ENCODE assay signal across 11 mouse cellular contexts in the genomic region with DNA sequence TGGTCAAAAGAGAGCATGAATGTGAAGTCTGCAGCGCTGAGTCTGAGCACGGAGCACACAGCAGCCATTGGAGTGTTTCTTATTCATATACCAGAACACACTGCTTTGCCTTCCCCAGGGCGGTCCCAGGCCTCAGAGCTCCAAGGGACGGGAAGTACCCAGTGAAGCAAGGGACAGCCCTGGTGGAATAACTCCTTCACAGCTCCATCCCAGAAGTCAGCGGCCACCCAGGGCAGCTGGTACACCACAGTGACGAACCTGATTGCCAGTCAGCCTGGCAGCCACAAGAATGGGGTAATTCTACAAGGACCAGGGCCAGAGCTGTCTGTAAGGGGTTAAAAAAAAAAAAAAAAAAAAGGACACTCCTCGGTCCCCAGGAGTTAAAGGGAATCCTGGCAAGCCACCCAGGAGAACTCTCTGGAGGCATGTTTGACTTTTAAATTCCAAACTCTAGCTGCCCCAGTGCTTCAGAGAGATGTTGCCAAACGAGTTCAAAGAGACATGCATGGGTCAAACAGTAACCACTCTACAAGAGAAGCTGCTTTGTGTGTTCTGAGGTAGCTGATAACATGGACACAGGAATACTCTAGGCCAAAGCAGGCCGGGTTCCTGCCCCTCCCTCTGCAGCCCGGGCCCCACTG. TPM values are rescaled to one million over a fixed set of nuclear protein-coding genes. Genes with fewer than 3 reads are reported as not detected.
DNase-seq lines count a peak whose midpoint lies in the region; ATAC-seq and TF ChIP-seq lines count a peak whose summit lies in the region.
"Had no signal": no experiment of that assay in that cellular context is flagged by ENCODE, and none has a peak within 500 bp of the region (broad histone marks: within the 10 kb centered on the region; RNA-seq: fewer than 3 reads in every experiment).

No protein-coding gene starts in this region.

- H3K36me3 ChIP-seq in heart, embryonic 14.5 days (ENCODE audit: control insufficient read depth, insufficient read depth, low read length) = no peaks in the 10 kb centered on the region
- no peaks in the 10 kb centered on the region for H3K36me3 ChIP-seq in kidney, postnatal 0 days (ENCODE audit: insufficient read depth, low read length)
- H3K36me3 ChIP-seq in lung, postnatal 0 days (ENCODE audit: insufficient read depth, low read length) = no peaks in the 10 kb centered on the region

- TF ChIP-seq CTCF in kidney, postnatal 0 days (IDR thresholded peaks at IDR 0.05; ENCODE audit: low read depth) = no peak
- TF ChIP-seq CTCF in lung, postnatal 0 days (IDR thresholded peaks at IDR 0.05) = no peak

- TF ChIP-seq EP300 in lung, postnatal 0 days (IDR thresholded peaks at IDR 0.05) = peak; percentile 91

- H3K4me1 ChIP-seq in heart, embryonic 14.5 days (ENCODE audit: control insufficient read depth in 2 of 2, insufficient read depth in 2 of 2, low read length in 2 of 2) = peaks cover 27 to 37% of the 10 kb centered on the region in 2 experiments
- peaks cover 47% of the 10 kb centered on the region for H3K4me1 ChIP-seq in kidney, postnatal 0 days (replicated peaks; ENCODE audit: insufficient read depth, low read length)
- peaks cover 50% of the 10 kb centered on the region for H3K4me1 ChIP-seq in lung, postnatal 0 days (ENCODE audit: insufficient read depth, low read depth, low read length)
- H3K4me1 ChIP-seq: forebrain, embryonic 13.5 days had no signal

- H3K9me3 ChIP-seq in heart, embryonic 14.5 days (ENCODE audit: control insufficient read depth, low read length) = no peaks in the 10 kb centered on the region
- H3K9me3 ChIP-seq in kidney, postnatal 0 days (replicated peaks; ENCODE audit: low read length) = no peaks in the 10 kb centered on the region
- no peaks in the 10 kb centered on the region for H3K9me3 ChIP-seq in lung, postnatal 0 days (ENCODE audit: low read length)
- H3K9me3 ChIP-seq: forebrain, embryonic 13.5 days had no signal

- DNase-seq in adrenal gland, postnatal 14 days = peak; percentile 57
- no peak for DNase-seq in adrenal gland, adult 8-10 months
- DNase-seq in kidney, postnatal 0 days (ENCODE audit: low spot score) = peak; percentile 63
- peak; percentile 94 for DNase-seq in lung, postnatal 0 days (ENCODE audit: low spot score)
- no peak for DNase-seq in frontal cortex, postnatal 36 days (ENCODE audit: low spot score in 2 of 2)
- no peak for DNase-seq in urinary bladder, adult 18-20 months (ENCODE audit: low spot score in 2 of 2)
- no peak for DNase-seq in spleen, postnatal 4 days (ENCODE audit: low spot score in 2 of 2)
- DNase-seq: cerebellum, adult 11-12 months had no signal

- 53% methylated on average over 10 of the region's 10 CpGs for WGBS in heart, embryonic 14.5 days
- WGBS in kidney, postnatal 0 days = 47% methylated on average over 10 of the region's 10 CpGs
- 23% methylated on average over 10 of the region's 10 CpGs for WGBS in lung, postnatal 0 days

- no peak overlapping the region for H3K4me3 ChIP-seq in heart, embryonic 14.5 days (ENCODE audit: control insufficient read depth in 1 of 2, insufficient read depth in 1 of 2, low read depth in 1 of 2, low read length in 2 of 2)
- H3K4me3 ChIP-seq in kidney, postnatal 0 days (replicated peaks; ENCODE audit: low read depth, low read length) = no peak overlapping the region
- H3K4me3 ChIP-seq in lung, postnatal 0 days (ENCODE audit: low read depth, low read length) = no peak overlapping the region
- H3K4me3 ChIP-seq: forebrain, embryonic 13.5 days had no signal

- no peaks in the 10 kb centered on the region for H3K27me3 ChIP-seq in heart, embryonic 14.5 days (ENCODE audit: control insufficient read depth, insufficient read depth, low read length)
- no peaks in the 10 kb centered on the region for H3K27me3 ChIP-seq in kidney, postnatal 0 days (ENCODE audit: insufficient read depth, low read length)
- H3K27me3 ChIP-seq in lung, postnatal 0 days (replicated peaks; ENCODE audit: insufficient read depth, low read length) = no peaks in the 10 kb centered on the region
- H3K27me3 ChIP-seq: forebrain, embryonic 13.5 days had no signal

- peak overlapping the region; percentile 18 to 25 for H3K27ac ChIP-seq in heart, embryonic 14.5 days (replicated peaks in 1 of 2; ENCODE audit: control insufficient read depth in 1 of 2, insufficient read depth in 1 of 2, low read depth in 2 of 2, low read length in 2 of 2)
- peak overlapping the region; percentile 94 for H3K27ac ChIP-seq in kidney, postnatal 0 days
- peak overlapping the region; percentile 94 for H3K27ac ChIP-seq in lung, postnatal 0 days (ENCODE audit: low read length)
- H3K27ac ChIP-seq: forebrain, embryonic 13.5 days had no signal

- H3K9ac ChIP-seq in heart, embryonic 14.5 days (ENCODE audit: low read length) = no peak overlapping the region
- no peak overlapping the region for H3K9ac ChIP-seq in kidney, postnatal 0 days (ENCODE audit: low read depth, low read length)
- H3K9ac ChIP-seq in lung, postnatal 0 days (replicated peaks; ENCODE audit: low read depth) = no peak overlapping the region
- H3K9ac ChIP-seq: forebrain, embryonic 13.5 days had no signal

- no peak for ATAC-seq in heart, embryonic 14.5 days (ENCODE audit: insufficient number of reproducible peaks, insufficient read depth, low FRiP score, low read depth)
- no peak for ATAC-seq in kidney, postnatal 0 days (replicated peaks; ENCODE audit: low FRiP score, low read depth)
- ATAC-seq in lung, postnatal 0 days = peak; percentile 43
- ATAC-seq: forebrain, embryonic 13.5 days had no signal

- H3K4me2 ChIP-seq in heart, embryonic 14.5 days (ENCODE audit: low read length) = no peak overlapping the region
- no peak overlapping the region for H3K4me2 ChIP-seq in kidney, postnatal 0 days (ENCODE audit: low read length)
- peak overlapping the region; percentile 37 for H3K4me2 ChIP-seq in lung, postnatal 0 days (replicated peaks; ENCODE audit: low read depth, low read length)
- H3K4me2 ChIP-seq: forebrain, embryonic 13.5 days; midbrain, embryonic 11.5 days had no signal

RNA-seq across cellular contexts. Expression of a gene that starts 15.4 kb away (rescaled TPM):
- total RNA-seq in adrenal gland, postnatal 14 days (2021) = 17.2 and 20.7 TPM in 2 replicates
- total RNA-seq in adrenal gland, adult 8-10 months (2022) = 100 to 1,000 TPM in 1 of 4 experiments, 10 to 100 TPM in 3; 33.4 to 102 (median 63.6) TPM
- 5.3 and 5.5 TPM in 2 replicates for polyA plus RNA-seq in heart, embryonic 14.5 days (2014; fragmentation: Nextera tagmentation; extraction: Ambion mirVana)
- polyA plus RNA-seq in kidney, postnatal 0 days (2015; fragmentation: Nextera tagmentation; extraction: Ambion mirVana) = 28.0 and 28.1 TPM in 2 replicates
- 36.4 and 37.3 TPM in 2 replicates for polyA plus RNA-seq in lung, postnatal 0 days (2015; fragmentation: Nextera tagmentation; extraction: Ambion mirVana)

RNA-seq across cellular contexts. Expression of a gene that starts 26.8 kb away (rescaled TPM):
- total RNA-seq in adrenal gland, postnatal 14 days (2021) = 8.1 and 8.9 TPM in 2 replicates
- total RNA-seq in adrenal gland, adult 8-10 months (2022) = 1 to 10 TPM in 3 of 4 experiments, under 1 TPM in 1; 0.44 to 1.5 (median 1.2) TPM
- 28.3 and 28.4 TPM in 2 replicates for polyA plus RNA-seq in heart, embryonic 14.5 days (2014; fragmentation: Nextera tagmentation; extraction: Ambion mirVana)
- 13.8 and 15.5 TPM in 2 replicates for polyA plus RNA-seq in kidney, postnatal 0 days (2015; fragmentation: Nextera tagmentation; extraction: Ambion mirVana)
- polyA plus RNA-seq in lung, postnatal 0 days (2015; fragmentation: Nextera tagmentation; extraction: Ambion mirVana) = 1.9 and 3.2 TPM in 2 replicates

Comparison
In these comparisons a context has a peak if more than half of its experiments do, and no peak if none do; other contexts are left out.
1. DNase-seq: peak in adrenal gland, postnatal 14 days (single experiment), kidney, postnatal 0 days (single experiment) and lung, postnatal 0 days (single experiment); none in adrenal gland, adult 8-10 months (single experiment), frontal cortex, postnatal 36 days (0 of 2), urinary bladder, adult 18-20 months (0 of 2) and spleen, postnatal 4 days (0 of 2).
2. H3K27ac ChIP-seq: peak in every context shown above with its lines; median percentile 94 in kidney, postnatal 0 days; 94 in lung, postnatal 0 days; 22 in heart, embryonic 14.5 days.